Mouse (Mus musculus) forebrain, embryonic 16.5 days (tissue): Measurements from ENCODE around the gene Olfr1394. TPM values are rescaled to one million over a fixed set of nuclear protein-coding genes. Genes with fewer than 3 reads are reported as not detected.
"Not testable (repeated sequence)": the region's sequence is repeated elsewhere in the genome, so short reads cannot be mapped to it uniquely, and the experiment has no call there.

ENCODE experiments used
- ATAC-seq: fragments of 200-750 bp; cut with Nextera tagmentation; 2 replicates; pipeline ENCODE4 v1.8.0; 2017; ENCODE audit warnings: mild to moderate bottlenecking, moderate library complexity
- H3K27ac ChIP-seq: fragments of 300-500 bp; sonication (generic); 2 replicates; pipeline ENCODE4 v1.5.1; 2014; ENCODE audit warnings: low read length, control low read depth
- H3K27me3 ChIP-seq: fragments of 300-500 bp; sonication (generic); replicated peaks from 2 replicates; pipeline ENCODE4 v1.6.1; 2014; ENCODE audit warnings: low read length; ENCODE audit not compliant: control insufficient read depth, insufficient read depth
- H3K36me3 ChIP-seq: fragments of 300-500 bp; sonication (generic); 2 replicates; pipeline ENCODE4 v1.6.1; 2014; ENCODE audit not compliant: control insufficient read depth, insufficient read depth
- H3K4me1 ChIP-seq: fragments of 300-500 bp; sonication (generic); replicated peaks from 2 replicates; pipeline ENCODE4 v1.6.1; 2014; ENCODE audit warnings: low read length; ENCODE audit not compliant: control insufficient read depth, insufficient read depth
- H3K4me2 ChIP-seq: fragments of 300-500 bp; sonication (generic); 2 replicates; pipeline ENCODE4 v1.6.1; 2014; ENCODE audit warnings: mild to moderate bottlenecking, low read length, control low read depth
- H3K4me3 ChIP-seq: fragments of 300-500 bp; sonication (generic); replicated peaks from 2 replicates; pipeline ENCODE4 v1.5.1; 2014; ENCODE audit warnings: mild to moderate bottlenecking, low read length, control low read depth
- H3K9ac ChIP-seq: fragments of 300-500 bp; sonication (generic); replicated peaks from 2 replicates; pipeline ENCODE4 v1.6.1; 2014; ENCODE audit warnings: low read depth, low read length, control low read depth
- H3K9me3 ChIP-seq: fragments of 300-500 bp; sonication (generic); 2 replicates; pipeline ENCODE4 v1.6.1; 2016; ENCODE audit warnings: low read length; ENCODE audit not compliant: control insufficient read depth
- WGBS: fragments of 180-500 bp; shearing (Covaris S2); extraction: QIAGEN DNeasy Blood & Tissue Kit; methylation state at CpG from one replicate; pipeline ENCODE4 v1.1.7; 2014; 5-methylcytosine and 5-hydroxymethylcytosine counted together
- polyA plus RNA-seq: library from polyadenylated mRNA; unstranded; fragments of >200 nt; fragmentation: Nextera tagmentation; extraction: Ambion mirVana; gene quantifications from 2 replicates; pipeline ENCODE4 v1.2.1, GENCODE M21; 2015

Gene Olfr1394
- polyA plus RNA-seq, 1 experiment from 2014 or later = not detected

DNA sequence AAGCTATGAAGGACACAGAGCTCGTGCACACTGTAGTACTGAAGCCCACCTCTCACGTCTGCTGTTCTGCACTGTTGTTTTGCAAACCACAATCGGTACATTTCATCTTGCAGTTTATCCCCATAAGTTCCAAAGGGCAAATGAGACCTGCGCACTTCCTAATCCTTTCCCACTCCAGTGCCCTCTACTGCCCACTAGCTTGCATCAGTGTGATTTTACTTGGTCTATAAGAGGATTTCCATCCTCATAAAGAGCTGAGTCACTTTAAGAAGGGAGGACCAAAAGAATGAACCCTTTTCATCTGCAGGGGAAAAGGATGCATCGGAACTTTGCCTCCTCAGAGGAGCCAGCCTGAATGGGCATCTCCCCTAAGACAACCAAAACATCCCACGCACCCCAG is 32.3 kb downstream of the Olfr1394 start:
- Histone ChIP-seq H3K9me3 (no peaks in the 10 kb centered on the region), H3K4me1 (no peaks in the 10 kb centered on the region), H3K4me3 (no peak overlapping the region), H3K36me3 (no peaks in the 10 kb centered on the region), H3K27me3 (0 out of 2 replicates have a peak, but pooled peaks cover 2% of the 10 kb centered on the region), H3K4me2 (no peak overlapping the region), H3K9ac (no peak overlapping the region), H3K27ac (no peak overlapping the region)
- WGBS = 77% methylated on average over 6 of the region's 6 CpGs
- ATAC-seq = no peak

DNA sequence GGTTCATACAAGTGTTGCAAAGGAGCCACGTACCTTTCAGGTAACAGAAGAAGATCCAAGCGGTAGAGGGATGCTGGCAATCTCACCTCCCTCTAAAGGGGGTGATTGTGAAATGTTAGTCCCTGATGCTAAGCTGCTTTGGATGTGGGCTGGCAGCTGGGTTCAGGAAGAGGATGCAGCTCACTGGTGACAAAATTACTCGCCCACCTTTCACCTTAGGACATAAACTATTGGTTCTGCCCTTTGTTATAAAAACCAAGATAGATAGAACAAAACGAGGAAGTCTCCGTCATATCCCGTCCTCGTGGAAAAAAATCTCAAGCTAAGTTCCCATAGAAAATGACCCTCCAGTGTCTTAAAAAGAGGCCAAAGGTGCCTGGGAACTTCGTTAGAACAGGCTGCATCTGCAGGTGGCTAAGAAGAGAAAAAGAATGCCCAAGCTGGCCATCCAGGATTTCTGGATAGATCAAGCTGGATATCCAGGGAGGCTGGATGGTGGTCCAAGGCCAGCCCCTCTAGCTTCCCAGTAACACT is 32.8 kb downstream of the Olfr1394 start, which contains the start of gene Btnl9:
TSS of gene Btnl9 (minus strand) at position 205 of the 534 bp plus-strand sequence.
- H3K4me2 ChIP-seq = no peak within 1 kb of the TSS
- WGBS = 81% methylated on average over 8 of the region's 8 CpGs
- H3K36me3 ChIP-seq = no peaks in the 10 kb centered on the region
- H3K9me3 ChIP-seq = no peaks in the 10 kb centered on the region
- no peaks in the 10 kb centered on the region for H3K4me1 ChIP-seq
- H3K9ac ChIP-seq = no peak within 1 kb of the TSS
- no peak within 1 kb of the TSS for H3K4me3 ChIP-seq
- H3K27ac ChIP-seq = no peak within 1 kb of the TSS
- 0 out of 2 replicates have a peak, but pooled peaks cover 2% of the 10 kb centered on the region for H3K27me3 ChIP-seq
- ATAC-seq = no peak

DNA sequence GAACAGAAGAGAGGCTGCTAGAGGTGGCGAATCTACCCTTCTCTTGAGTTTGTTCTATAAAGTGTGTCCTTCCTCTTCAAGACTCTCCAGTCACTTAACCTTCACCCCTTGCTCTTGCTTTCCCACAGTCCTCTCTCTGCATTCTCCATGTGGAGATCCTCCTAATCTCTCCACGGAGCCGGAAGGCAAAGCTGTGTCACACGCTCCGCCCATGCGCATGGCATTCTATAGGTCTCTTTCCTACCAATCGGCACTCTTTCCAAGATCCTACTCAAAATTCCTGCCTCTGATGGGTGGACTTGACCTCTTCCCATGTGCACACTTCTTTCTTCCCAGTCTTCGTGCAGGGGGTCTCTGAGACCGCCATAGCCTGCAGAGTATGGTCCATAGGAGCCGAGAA is 33.5 kb downstream of the Olfr1394 start:
- Histone ChIP-seq H3K27me3 (0 out of 2 replicates have a peak, but pooled peaks cover 2% of the 10 kb centered on the region), H3K36me3 (no peaks in the 10 kb centered on the region), H3K27ac (no peak overlapping the region), H3K4me3 (no peak overlapping the region), H3K9me3 (no peaks in the 10 kb centered on the region), H3K9ac (no peak overlapping the region), H3K4me2 (no peak overlapping the region), H3K4me1 (no peaks in the 10 kb centered on the region)
- WGBS = 81% methylated on average over 10 of the region's 10 CpGs
- no peak for ATAC-seq

DNA sequence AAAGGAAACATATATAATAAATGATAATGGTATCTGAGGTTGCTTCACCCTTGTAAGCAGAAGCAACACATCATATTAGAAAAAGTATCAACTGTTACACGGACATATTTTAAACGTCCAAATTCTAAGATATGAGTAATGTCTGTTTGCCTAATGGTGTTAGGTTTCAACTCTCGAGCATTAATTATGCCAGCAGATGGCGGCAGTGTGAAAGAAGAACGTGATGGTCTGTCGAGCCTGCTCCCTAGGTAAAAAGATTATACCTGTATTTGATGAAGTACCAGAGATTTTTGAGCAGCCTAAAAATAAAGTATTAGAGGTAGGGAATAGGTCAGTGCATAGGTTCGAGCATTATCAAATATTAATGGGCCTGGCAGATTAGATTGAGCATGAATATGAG is 35.6 kb downstream of the Olfr1394 start:
- Histone ChIP-seq H3K36me3 (no peaks in the 10 kb centered on the region), H3K9me3 (no peaks in the 10 kb centered on the region), H3K4me2 (no peak overlapping the region), H3K27ac (no peak overlapping the region), H3K27me3 (0 out of 2 replicates have a peak, but pooled peaks cover 2% of the 10 kb centered on the region), H3K9ac (no peak overlapping the region), H3K4me1 (no peaks in the 10 kb centered on the region), H3K4me3 (no peak overlapping the region)
- 6% methylated on average over 7 of the region's 7 CpGs for WGBS
- ATAC-seq = no peak

DNA sequence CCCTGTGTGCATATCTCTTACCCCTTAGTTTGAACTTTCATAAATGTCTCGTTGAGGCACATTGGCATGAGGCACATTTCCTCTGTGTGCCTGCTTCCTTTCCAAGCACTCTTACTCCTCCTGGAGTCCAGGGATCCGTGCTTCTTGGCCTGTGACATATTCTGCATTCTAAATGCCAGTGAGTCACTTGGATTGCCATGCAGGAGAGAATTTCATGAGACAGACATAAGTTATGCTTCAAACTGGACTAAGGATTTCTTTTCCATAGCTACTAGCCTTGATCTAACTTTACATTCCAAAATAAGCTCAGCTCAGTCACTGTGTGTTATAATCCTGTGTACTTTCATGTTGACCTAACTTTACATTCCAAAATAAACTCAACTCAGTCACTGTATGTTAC is 36.9 kb downstream of the Olfr1394 start:
- 57% methylated on average over 2 of the region's 2 CpGs for WGBS
- no peaks in the 10 kb centered on the region for H3K9me3 ChIP-seq
- no peak for ATAC-seq

DNA sequence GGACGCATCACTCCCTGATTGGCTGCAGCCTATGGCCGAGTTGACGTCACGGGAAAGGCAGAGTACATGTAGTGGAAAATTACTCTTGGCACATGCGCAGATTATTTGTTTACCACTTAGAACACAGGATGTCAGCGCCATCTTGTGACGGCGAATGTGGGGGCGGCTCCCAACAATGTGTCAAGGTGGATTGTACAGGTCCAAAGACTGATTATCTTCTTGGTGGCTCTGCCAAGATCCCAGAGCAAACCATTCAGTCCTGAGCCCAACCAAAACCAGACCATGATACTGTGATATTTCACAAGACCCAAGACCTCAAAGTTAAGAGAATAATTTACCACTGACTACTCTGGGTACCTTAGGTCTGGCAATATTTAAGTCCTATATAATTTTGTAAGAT is 40.6 kb downstream of the Olfr1394 start:
- H3K27me3 ChIP-seq, ATAC-seq, H3K4me3 ChIP-seq, H3K27ac ChIP-seq, H3K4me2 ChIP-seq, H3K36me3 ChIP-seq, H3K9ac ChIP-seq, H3K4me1 ChIP-seq, H3K9me3 ChIP-seq: not testable (repeated sequence)
- 90% methylated on average over 9 of the region's 9 CpGs for WGBS

More for the DNA sequence above, 36.9 kb downstream of the Olfr1394 start:
- Histone ChIP-seq H3K27me3 (0 out of 2 replicates have a peak, but pooled peaks cover 2% of the 10 kb centered on the region), H3K9ac (no peak overlapping the region), H3K27ac (no peak overlapping the region), H3K36me3 (no peaks in the 10 kb centered on the region), H3K4me3 (no peak overlapping the region), H3K4me2 (no peak overlapping the region), H3K4me1 (no peaks in the 10 kb centered on the region)

DNA sequence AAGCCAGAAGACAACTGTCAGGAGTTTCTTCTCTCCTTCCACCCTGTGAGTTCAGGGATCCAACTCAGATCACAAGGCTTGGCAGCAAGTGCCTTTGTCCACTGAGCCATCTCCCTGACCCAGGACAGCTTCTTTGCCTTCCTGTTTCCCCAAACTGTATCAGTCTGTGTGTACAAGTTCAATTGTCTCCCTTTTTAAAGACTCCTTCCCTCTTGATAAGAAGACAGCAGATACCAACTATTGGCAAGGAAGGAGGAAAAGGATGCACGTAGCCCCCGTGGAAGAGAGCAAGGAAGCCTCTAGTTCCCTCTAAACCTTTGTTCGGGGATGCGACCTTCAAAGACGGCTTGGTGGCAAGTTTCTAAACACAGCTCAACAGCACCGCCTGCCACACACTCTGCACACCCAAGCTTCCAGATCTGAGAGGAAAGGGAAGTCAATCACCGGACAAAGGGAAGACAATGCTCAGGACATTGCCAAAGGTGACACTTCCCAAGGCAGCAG is 41.7 kb downstream of the Olfr1394 start:
- Histone ChIP-seq H3K9ac (no peak overlapping the region), H3K4me3 (no peak overlapping the region), H3K27me3 (no peaks in the 10 kb centered on the region), H3K4me1 (no peaks in the 10 kb centered on the region), H3K36me3 (no peaks in the 10 kb centered on the region), H3K27ac (no peak overlapping the region), H3K4me2 (no peak overlapping the region), H3K9me3 (no peaks in the 10 kb centered on the region)
- ATAC-seq = no peak
- 88% methylated on average over 7 of the region's 7 CpGs for WGBS

DNA sequence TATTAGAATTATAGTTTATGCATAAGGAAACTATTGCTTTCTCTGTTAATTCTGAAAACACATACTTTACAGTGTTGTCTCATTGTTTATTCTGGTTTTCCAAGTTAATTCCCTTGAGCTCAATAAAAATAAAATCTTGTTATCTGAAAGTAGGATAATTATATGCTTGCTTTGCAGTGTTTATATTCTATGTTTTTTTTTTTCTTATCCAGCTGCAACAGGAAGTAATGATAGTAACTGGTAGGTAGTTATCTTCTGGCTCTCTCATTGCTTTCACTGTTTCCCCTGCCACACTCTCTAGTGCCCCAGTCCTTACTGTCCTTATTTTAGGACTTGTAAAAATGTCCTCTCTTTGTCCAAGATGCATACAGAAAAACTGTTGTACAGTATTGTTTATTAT is 46.5 kb downstream of the Olfr1394 start:
- no peak overlapping the region for H3K4me3 ChIP-seq
- H3K4me2 ChIP-seq = no peak overlapping the region
- no peaks in the 10 kb centered on the region for H3K27me3 ChIP-seq
- H3K9ac ChIP-seq = no peak overlapping the region
- no peak overlapping the region for H3K27ac ChIP-seq
- H3K36me3 ChIP-seq = no peaks in the 10 kb centered on the region
- peaks cover 19% of the 10 kb centered on the region for H3K4me1 ChIP-seq
- H3K9me3 ChIP-seq = no peaks in the 10 kb centered on the region
- no peak for ATAC-seq

DNA sequence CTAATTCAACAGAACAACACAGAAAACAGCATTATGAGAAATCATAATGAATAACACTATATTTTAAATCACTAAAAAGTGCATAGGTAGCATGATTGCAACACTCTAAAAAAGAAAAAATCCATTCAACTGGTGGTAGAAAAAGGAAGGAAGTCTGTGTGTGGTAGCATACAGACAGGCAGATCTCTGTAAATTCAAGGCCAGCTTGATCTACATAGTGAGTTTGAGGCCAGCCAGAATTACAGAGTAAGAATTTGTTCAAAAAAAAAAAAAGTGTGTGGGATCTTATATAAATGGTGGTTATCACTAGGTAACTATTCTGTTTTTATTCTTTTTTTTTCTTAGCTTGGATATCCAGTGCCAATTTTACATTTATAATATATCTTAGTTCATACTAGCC is 47.0 kb downstream of the Olfr1394 start:
- Histone ChIP-seq H3K27me3 (no peaks in the 10 kb centered on the region), H3K27ac (no peak overlapping the region), H3K9me3 (no peaks in the 10 kb centered on the region), H3K9ac (no peak overlapping the region), H3K4me2 (no peak overlapping the region), H3K36me3 (no peaks in the 10 kb centered on the region), H3K4me3 (no peak overlapping the region), H3K4me1 (peaks cover 20% of the 10 kb centered on the region)
- no peak for ATAC-seq

DNA sequence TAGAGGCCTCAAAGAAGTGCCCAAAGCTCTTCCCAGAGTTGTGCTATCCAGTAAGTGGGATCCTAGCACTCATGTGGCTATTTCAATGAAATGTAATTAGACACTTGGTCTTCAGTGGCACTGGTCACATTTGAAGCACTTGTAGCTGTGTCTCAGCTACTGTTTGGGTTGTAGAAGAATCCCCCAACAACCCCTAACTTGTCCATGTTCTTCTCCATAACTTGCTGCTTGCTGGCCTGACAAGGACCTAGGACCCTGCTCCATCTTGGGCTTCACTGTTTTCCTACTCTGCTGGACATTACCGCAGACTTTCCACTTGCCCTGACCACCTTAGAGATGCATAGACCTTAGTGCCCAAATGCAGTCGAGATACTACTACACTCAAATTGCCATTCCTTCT is 47.9 kb downstream of the Olfr1394 start:
- H3K27me3 ChIP-seq = no peaks in the 10 kb centered on the region
- H3K9ac ChIP-seq = peak overlapping the region; percentile 91
- H3K27ac ChIP-seq = no peak overlapping the region
- no peaks in the 10 kb centered on the region for H3K36me3 ChIP-seq
- WGBS = 63% methylated on average over 2 of the region's 2 CpGs
- H3K4me2 ChIP-seq = peak overlapping the region; percentile 93
- H3K9me3 ChIP-seq = no peaks in the 10 kb centered on the region
- no peak for ATAC-seq
- peaks cover 20% of the 10 kb centered on the region for H3K4me1 ChIP-seq
- peak overlapping the region; percentile 74; the same call in 1 of the 2 replicates for H3K4me3 ChIP-seq
